Mouse (Mus musculus) A20 (cell line): ENCODE measurements around the gene Lgi4.

Experiments
- DNase-seq: peaks from one replicate; pipeline ENCODE4 v3.0.0-alpha.2; 2011; ENCODE audit warnings: low read depth, low spot score

Lgi4 gene

GRCm38 (mm10) chr7:31051321-31052021 is 7.7 kb upstream of the Lgi4 start, which contains the start of gene Fxyd7:
Fxyd7 (minus strand) TSS chr7:31051467.
- DNase-seq: no peak

GRCm38 (mm10) chr7:31052251-31052635 is 6.9 kb upstream of the Lgi4 start:
- no peak for DNase-seq

- DNase-seq: peak; percentile 53
Observed at GRCm38 (mm10) chr7:31052636-31053434, 6.3 kb upstream of the Lgi4 start.

- no peak for DNase-seq
Observed at GRCm38 (mm10) chr7:31053882-31054447, 5.2 kb upstream of the Lgi4 start.

GRCm38 (mm10) chr7:31054661-31055320 is 4.4 kb upstream of the Lgi4 start:
- no peak for DNase-seq

- no peak for DNase-seq
Observed at GRCm38 (mm10) chr7:31055354-31055824, 3.8 kb upstream of the Lgi4 start.

- no peak for DNase-seq
Observed at GRCm38 (mm10) chr7:31055883-31056282, 3.3 kb upstream of the Lgi4 start.

- no peak for DNase-seq
Observed at GRCm38 (mm10) chr7:31056448-31056847, 2.7 kb upstream of the Lgi4 start.

GRCm38 (mm10) chr7:31057071-31057470 is 2.1 kb upstream of the Lgi4 start, which contains the start of gene Fxyd1:
Fxyd1 (minus strand) TSS chr7:31057199.
- no peak for DNase-seq

GRCm38 (mm10) chr7:31057730-31058129 is 1.4 kb upstream of the Lgi4 start:
- no peak for DNase-seq

- DNase-seq: no peak
Observed at GRCm38 (mm10) chr7:31058211-31058610, 931 bp upstream of the Lgi4 start.

- no peak for DNase-seq
Observed at GRCm38 (mm10) chr7:31059919-31060620, 928 bp downstream of the Lgi4 start.

GRCm38 (mm10) chr7:31060621-31061010 is 1.5 kb downstream of the Lgi4 start:
- no peak for DNase-seq

GRCm38 (mm10) chr7:31063074-31063560 is 4.0 kb downstream of the Lgi4 start:
- no peak for DNase-seq

GRCm38 (mm10) chr7:31067836-31068235 is 8.7 kb downstream of the Lgi4 start:
- DNase-seq: no peak

GRCm38 (mm10) chr7:31069491-31069890 is 10.3 kb downstream of the Lgi4 start:
- DNase-seq: no peak

GRCm38 (mm10) chr7:31070324-31070723 is 11.2 kb downstream of the Lgi4 start:
- no peak for DNase-seq

GRCm38 (mm10) chr7:31072326-31072725 is 13.2 kb downstream of the Lgi4 start:
- no peak for DNase-seq

- no peak for DNase-seq
Observed at GRCm38 (mm10) chr7:31073546-31073945, 14.4 kb downstream of the Lgi4 start.

GRCm38 (mm10) chr7:31074061-31074712 is 15.0 kb downstream of the Lgi4 start:
- DNase-seq: no peak

GRCm38 (mm10) chr7:31074713-31075069 is 15.5 kb downstream of the Lgi4 start:
- no peak for DNase-seq
